Mouse (Mus musculus) MEL (cell line): ENCODE results near the gene Arid1b.

Experiments used
- GATA1 ChIP-seq: IDR thresholded peaks from 2 replicates; pipeline ENCODE4 v1.6.1; 2011; ENCODE audit warnings: low read depth, low read length, improper control_type of control experiment
- MAFK ChIP-seq: IDR thresholded peaks from 2 replicates; pipeline ENCODE4 v1.6.1; 2011; ENCODE audit warnings: low read depth, mild to moderate bottlenecking, low read length, improper control_type of control experiment, borderline replicate concordance
- POLR2A ChIP-seq, 2 experiments: IDR thresholded peaks; 2 replicates each; pipeline ENCODE4 v1.6.1; 2011 to 2012; ENCODE audit warnings: low read length in 2 of 2, mild to moderate bottlenecking in 2 of 2, control low read depth in 1 of 2, improper control_type of control experiment in 1 of 2, low read depth in 1 of 2, moderate library complexity in 1 of 2; ENCODE audit not compliant: control insufficient read depth in 1 of 2, insufficient read depth in 1 of 2, poor library complexity in 1 of 2

GRCm38 (mm10) chr17:5132296-5132986 lies 138.3 kb downstream of the Arid1b start:
- TF ChIP-seq POLR2A (IDR thresholded peaks at IDR 0.05; ENCODE audit: control insufficient read depth in 1 of 2, insufficient read depth in 1 of 2, low read depth in 1 of 2, low read length in 2 of 2, poor library complexity in 1 of 2) (no peak), GATA1 (no peak), MAFK (no peak)
